Mouse (Mus musculus) kidney, adult 2 months (tissue): Measurements from ENCODE around the gene Sema6b.

ENCODE experiments used
- CTCF ChIP-seq: fragments of 200-500 bp; conservative IDR thresholded peaks from 2 replicates; pipeline ENCODE4 v1.5.1; 2011; ENCODE audit warnings: low read depth, mild to moderate bottlenecking, control low read depth, low read length, moderate library complexity, mixed read lengths; ENCODE audit not compliant: insufficient read depth, insufficient read length
- POLR2A ChIP-seq: fragments of 200-500 bp; IDR thresholded peaks from one replicate; pipeline ENCODE4 v1.6.1; 2011; ENCODE audit warnings: low read depth, low read length, control low read depth

GRCm38 (mm10) chr17:56074827-56075208, 65.3 kb downstream of the Sema6b start, which contains the start of gene Ubxn6:
- peak; percentile 42; the same call in 1 of the 2 replicates for TF ChIP-seq CTCF
- no peak for TF ChIP-seq POLR2A
